22 mouse cellular contexts compared by ENCODE assay signal in genomic region chr2:74774359-74774758, GRCm38 (mm10). TPM values are rescaled to one million over a fixed set of nuclear protein-coding genes. Genes with fewer than 3 reads are reported as not detected.
"Had no signal": no experiment of that assay in that cellular context is flagged by ENCODE, and none has a peak within 500 bp of the region (broad histone marks: within the 10 kb centered on the region; RNA-seq: fewer than 3 reads in every experiment).

No protein-coding gene starts in this region.

- DNase-seq: gastrocnemius, postnatal 14 days; gastrocnemius, postnatal 36 days; heart, adult 11 months; heart, adult 2 months; heart, postnatal 14 days; heart, postnatal 4 days; kidney, adult 18-20 months; kidney, adult 8-10 months; kidney, postnatal 10 days; kidney, postnatal 25 days; kidney, postnatal 4 days; liver; liver, embryonic 13.5 days had no signal

RNA-seq across cellular contexts. Expression of gene Hoxd1, which starts 11.6 kb away (rescaled TPM):
- polyA plus RNA-seq: heart, adult 2 months; heart, embryonic 11.5 days; heart, embryonic 13.5 days; heart, embryonic 15.5 days; heart, postnatal 0 days; inflammation-experienced regulatory T-cells, adult 6 months; intestine, postnatal 0 days; liver, embryonic 13.5 days had no signal

RNA-seq across cellular contexts. Expression of gene Gm28230, which starts 47.8 kb away (rescaled TPM):
- polyA plus RNA-seq: heart, embryonic 15.5 days; heart, postnatal 0 days; hindbrain, embryonic 10.5 days; inflammation-experienced regulatory T-cells, adult 6 months; intestine, postnatal 0 days; liver, embryonic 11.5 days; liver, embryonic 13.5 days; liver, embryonic 15.5 days had no signal
